Mouse (Mus musculus): ENCODE measurements around the gene Igf1r.

DNA sequence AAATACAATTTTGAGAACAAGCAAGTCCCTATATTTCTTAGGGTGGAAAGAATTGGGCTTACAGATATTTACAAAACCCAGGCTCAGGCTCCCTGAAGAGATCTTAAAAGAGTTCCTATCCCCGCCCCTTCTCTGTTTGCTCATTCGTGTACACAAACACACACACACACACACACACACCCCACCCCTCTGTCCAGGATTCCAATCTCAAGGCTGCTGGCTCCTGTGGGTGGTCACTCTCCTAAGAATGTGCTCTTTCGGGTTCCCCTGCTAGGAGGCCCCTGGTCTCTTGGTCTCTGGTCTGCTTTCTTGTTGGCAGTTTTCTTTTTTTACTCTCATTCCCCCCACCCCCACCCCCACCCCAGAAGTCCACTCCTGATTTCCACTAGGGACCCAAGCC, 41.7 kb upstream of the Igf1r start:
- no peak for TF ChIP-seq POLR2A (IDR thresholded peaks at IDR 0.05; ENCODE audit: low read depth, low read length)
- TF ChIP-seq CTCF (IDR thresholded peaks at IDR 0.05; ENCODE audit: extremely low read depth, insufficient read depth, insufficient read length, insufficient replicate concordance) = no peak

Data from spleen, adult 2 months (tissue).